In genomic region chr5:58428265-58428664, GRCm38 (mm10) we compare ENCODE assay signal across 20 mouse cellular contexts.
DNase-seq lines count a peak whose midpoint lies in the region; ATAC-seq lines count a peak whose summit lies in the region.
"Had no signal": no experiment of that assay in that cellular context is flagged by ENCODE, and none has a peak within 500 bp of the region (broad histone marks: within the 10 kb centered on the region; RNA-seq: fewer than 3 reads in every experiment).

No protein-coding gene starts in this region.

- H3K4me1 ChIP-seq in forebrain, embryonic 14.5 days (ENCODE audit: control insufficient read depth, insufficient read depth, low read length) = no peaks in the 10 kb centered on the region
- H3K4me1 ChIP-seq in forebrain, embryonic 15.5 days = no peaks in the 10 kb centered on the region
- no peaks in the 10 kb centered on the region for H3K4me1 ChIP-seq in hindbrain, embryonic 16.5 days (ENCODE audit: control insufficient read depth, insufficient read depth, low read depth, low read length)
- no peaks in the 10 kb centered on the region for H3K4me1 ChIP-seq in hindbrain, embryonic 11.5 days (replicated peaks; ENCODE audit: control insufficient read depth, insufficient read depth, low read length)
- H3K4me1 ChIP-seq: embryonic facial prominence, embryonic 13.5 days; forebrain, embryonic 13.5 days; liver, embryonic 13.5 days had no signal

- WGBS in forebrain, embryonic 14.5 days = 45% methylated on average over 2 of the region's 2 CpGs
- 42% methylated on average over 2 of the region's 2 CpGs for WGBS in forebrain, embryonic 15.5 days
- WGBS in hindbrain, embryonic 16.5 days = 54% methylated on average over 2 of the region's 2 CpGs
- 77% methylated on average over 2 of the region's 2 CpGs for WGBS in hindbrain, embryonic 11.5 days

- peak; percentile 42 for DNase-seq in forebrain, embryonic 14.5 days (ENCODE audit: low spot score)
- DNase-seq in hindbrain, embryonic 11.5 days (ENCODE audit: low spot score) = no peak
- DNase-seq in cerebellum, postnatal 14 days = peak; percentile 88 to 94
- no peak for DNase-seq in thymus, postnatal 10 days (ENCODE audit: low spot score in 2 of 2)
- DNase-seq in right cerebral cortex, postnatal 10 days (ENCODE audit: low spot score in 2 of 2) = no peak
- DNase-seq: gastrocnemius, adult 2 months; kidney, adult 9 months; kidney, postnatal 4 days; liver, embryonic 13.5 days; lung, postnatal 14 days; right cerebral cortex, adult 18-20 months; spleen, adult 18-20 months; thymus, postnatal 25 days had no signal

- no peak overlapping the region for H3K4me3 ChIP-seq in forebrain, embryonic 14.5 days (ENCODE audit: low read depth, low read length)
- no peak overlapping the region for H3K4me3 ChIP-seq in forebrain, embryonic 15.5 days
- no peak overlapping the region for H3K4me3 ChIP-seq in hindbrain, embryonic 16.5 days (ENCODE audit: low read length)
- H3K4me3 ChIP-seq in hindbrain, embryonic 11.5 days (ENCODE audit: low read depth, low read length) = no peak overlapping the region
- H3K4me3 ChIP-seq: embryonic facial prominence, embryonic 13.5 days; forebrain, embryonic 13.5 days; gastrocnemius, adult 2 months; liver, embryonic 13.5 days; myocyte had no signal

- no peak overlapping the region for H3K4me2 ChIP-seq in forebrain, embryonic 14.5 days (ENCODE audit: low read length)
- H3K4me2 ChIP-seq in forebrain, embryonic 15.5 days (replicated peaks) = no peak overlapping the region
- H3K4me2 ChIP-seq in hindbrain, embryonic 16.5 days (ENCODE audit: low read length) = no peak overlapping the region
- no peak overlapping the region for H3K4me2 ChIP-seq in hindbrain, embryonic 11.5 days (replicated peaks; ENCODE audit: low read depth, low read length)
- H3K4me2 ChIP-seq: embryonic facial prominence, embryonic 13.5 days; forebrain, embryonic 13.5 days; liver, embryonic 13.5 days had no signal

- H3K27ac ChIP-seq in forebrain, embryonic 14.5 days (ENCODE audit: low read depth, low read length) = no peak overlapping the region
- no peak overlapping the region for H3K27ac ChIP-seq in forebrain, embryonic 15.5 days (replicated peaks)
- no peak overlapping the region for H3K27ac ChIP-seq in hindbrain, embryonic 16.5 days (ENCODE audit: low read depth, low read length)
- no peak overlapping the region for H3K27ac ChIP-seq in hindbrain, embryonic 11.5 days (ENCODE audit: low read depth, low read length)
- H3K27ac ChIP-seq: embryonic facial prominence, embryonic 13.5 days; forebrain, embryonic 13.5 days; gastrocnemius, adult 2 months; liver, embryonic 13.5 days had no signal

- no peaks in the 10 kb centered on the region for H3K9me3 ChIP-seq in forebrain, embryonic 14.5 days (replicated peaks; ENCODE audit: control insufficient read depth, low read length)
- no peaks in the 10 kb centered on the region for H3K9me3 ChIP-seq in forebrain, embryonic 15.5 days
- H3K9me3 ChIP-seq in hindbrain, embryonic 16.5 days (ENCODE audit: control insufficient read depth, low read length) = no peaks in the 10 kb centered on the region
- H3K9me3 ChIP-seq in hindbrain, embryonic 11.5 days (ENCODE audit: control insufficient read depth, low read length) = no peaks in the 10 kb centered on the region
- H3K9me3 ChIP-seq: embryonic facial prominence, embryonic 13.5 days; forebrain, embryonic 13.5 days; liver, embryonic 13.5 days had no signal

- peak; percentile 50; the same call in 1 of the 2 replicates for ATAC-seq in forebrain, embryonic 14.5 days
- no peak for ATAC-seq in forebrain, embryonic 15.5 days (replicated peaks)
- ATAC-seq in hindbrain, embryonic 16.5 days = peak; percentile 68
- no peak for ATAC-seq in hindbrain, embryonic 11.5 days (ENCODE audit: low FRiP score)
- peak; percentile 56; the same call in 1 of the 2 replicates for ATAC-seq in cerebellum, adult (ENCODE audit: insufficient number of reproducible peaks, low FRiP score, low TSS enrichment)
- ATAC-seq: forebrain, embryonic 13.5 days; inflammation-experienced regulatory T-cells, adult 6 months had no signal

- no peak overlapping the region for H3K9ac ChIP-seq in forebrain, embryonic 14.5 days (ENCODE audit: low read length)
- H3K9ac ChIP-seq in forebrain, embryonic 15.5 days (replicated peaks) = no peak overlapping the region
- H3K9ac ChIP-seq in hindbrain, embryonic 16.5 days (ENCODE audit: low read depth, low read length) = no peak overlapping the region
- no peak overlapping the region for H3K9ac ChIP-seq in hindbrain, embryonic 11.5 days (ENCODE audit: low read depth, low read length)
- H3K9ac ChIP-seq: embryonic facial prominence, embryonic 13.5 days; forebrain, embryonic 13.5 days; liver, embryonic 13.5 days had no signal

- no peaks in the 10 kb centered on the region for H3K27me3 ChIP-seq in forebrain, embryonic 14.5 days (replicated peaks; ENCODE audit: control insufficient read depth, insufficient read depth, low read length)
- H3K27me3 ChIP-seq in forebrain, embryonic 15.5 days = no peaks in the 10 kb centered on the region
- H3K27me3 ChIP-seq in hindbrain, embryonic 16.5 days (replicated peaks; ENCODE audit: control insufficient read depth, insufficient read depth, low read length) = no peaks in the 10 kb centered on the region
- no peaks in the 10 kb centered on the region for H3K27me3 ChIP-seq in hindbrain, embryonic 11.5 days (ENCODE audit: control insufficient read depth, insufficient read depth, low read length)
- H3K27me3 ChIP-seq: embryonic facial prominence, embryonic 13.5 days; forebrain, embryonic 13.5 days; liver, embryonic 13.5 days had no signal

- H3K36me3 ChIP-seq in forebrain, embryonic 14.5 days (ENCODE audit: control insufficient read depth, insufficient read depth, low read length) = no peaks in the 10 kb centered on the region
- H3K36me3 ChIP-seq in forebrain, embryonic 15.5 days = no peaks in the 10 kb centered on the region
- no peaks in the 10 kb centered on the region for H3K36me3 ChIP-seq in hindbrain, embryonic 16.5 days (ENCODE audit: control insufficient read depth, insufficient read depth, low read length)
- H3K36me3 ChIP-seq in hindbrain, embryonic 11.5 days (ENCODE audit: control insufficient read depth, insufficient read depth, low read length) = no peaks in the 10 kb centered on the region
- H3K36me3 ChIP-seq: embryonic facial prominence, embryonic 13.5 days; liver, embryonic 13.5 days had no signal

Comparison
In these comparisons a context has a peak if more than half of its experiments do, and no peak if none do; other contexts are left out.
1. ATAC-seq: peak in forebrain, embryonic 14.5 days (single experiment), hindbrain, embryonic 16.5 days (single experiment) and cerebellum, adult (single experiment); none in forebrain, embryonic 15.5 days (single experiment) and hindbrain, embryonic 11.5 days (single experiment).
2. DNase-seq: peak in forebrain, embryonic 14.5 days (single experiment) and cerebellum, postnatal 14 days (2 of 2); none in hindbrain, embryonic 11.5 days (single experiment), thymus, postnatal 10 days (0 of 2) and right cerebral cortex, postnatal 10 days (0 of 2).